Mouse (Mus musculus) ZHBTc4 (cell line): ENCODE measurements around the gene Gnai2.

Source experiments
- DNase-seq: peaks from one replicate; pipeline ENCODE4 v3.0.0-alpha.2; 2011; ENCODE audit warnings: low read depth, low spot score

The Gnai2 gene

DNA sequence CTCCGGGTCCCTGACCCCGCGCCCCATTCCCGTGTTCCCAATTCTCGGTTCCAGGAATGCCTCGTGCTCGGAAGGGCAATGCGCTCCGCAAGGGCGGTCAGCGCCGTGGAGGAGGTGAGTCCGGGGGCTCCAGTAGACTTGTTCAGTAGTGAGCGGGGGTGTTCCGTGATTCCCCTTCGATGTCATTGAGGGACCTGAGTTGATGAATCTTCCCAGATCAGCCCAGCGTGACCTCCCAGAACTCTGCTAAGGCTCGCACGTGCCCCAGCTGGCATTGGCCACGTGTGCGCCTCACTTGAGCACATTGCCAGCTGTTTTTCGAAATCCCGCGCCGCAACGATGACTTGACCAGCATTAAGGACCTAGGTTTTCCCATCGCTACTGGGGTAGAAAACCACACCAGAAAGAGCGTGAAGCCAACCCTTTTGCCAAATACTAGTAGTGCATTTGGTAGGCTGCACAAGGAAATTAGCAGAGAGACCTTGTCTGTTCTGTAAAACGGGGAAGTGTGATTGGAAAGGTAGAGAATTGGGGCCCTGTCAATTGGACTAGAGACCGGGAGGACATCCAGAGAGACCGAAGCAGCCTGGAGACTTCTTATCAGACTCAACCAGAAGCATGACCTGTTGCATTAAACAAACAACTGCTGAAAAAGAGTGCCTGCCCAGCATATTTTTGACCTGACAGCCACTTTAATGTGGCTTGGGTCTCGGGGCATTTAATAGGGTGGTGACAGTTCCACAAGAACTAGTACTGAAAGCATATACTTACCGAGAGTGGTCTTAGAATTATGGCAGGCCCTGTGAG lies 47.1 kb downstream of the Gnai2 start:
- DNase-seq, result no peak

DNA sequence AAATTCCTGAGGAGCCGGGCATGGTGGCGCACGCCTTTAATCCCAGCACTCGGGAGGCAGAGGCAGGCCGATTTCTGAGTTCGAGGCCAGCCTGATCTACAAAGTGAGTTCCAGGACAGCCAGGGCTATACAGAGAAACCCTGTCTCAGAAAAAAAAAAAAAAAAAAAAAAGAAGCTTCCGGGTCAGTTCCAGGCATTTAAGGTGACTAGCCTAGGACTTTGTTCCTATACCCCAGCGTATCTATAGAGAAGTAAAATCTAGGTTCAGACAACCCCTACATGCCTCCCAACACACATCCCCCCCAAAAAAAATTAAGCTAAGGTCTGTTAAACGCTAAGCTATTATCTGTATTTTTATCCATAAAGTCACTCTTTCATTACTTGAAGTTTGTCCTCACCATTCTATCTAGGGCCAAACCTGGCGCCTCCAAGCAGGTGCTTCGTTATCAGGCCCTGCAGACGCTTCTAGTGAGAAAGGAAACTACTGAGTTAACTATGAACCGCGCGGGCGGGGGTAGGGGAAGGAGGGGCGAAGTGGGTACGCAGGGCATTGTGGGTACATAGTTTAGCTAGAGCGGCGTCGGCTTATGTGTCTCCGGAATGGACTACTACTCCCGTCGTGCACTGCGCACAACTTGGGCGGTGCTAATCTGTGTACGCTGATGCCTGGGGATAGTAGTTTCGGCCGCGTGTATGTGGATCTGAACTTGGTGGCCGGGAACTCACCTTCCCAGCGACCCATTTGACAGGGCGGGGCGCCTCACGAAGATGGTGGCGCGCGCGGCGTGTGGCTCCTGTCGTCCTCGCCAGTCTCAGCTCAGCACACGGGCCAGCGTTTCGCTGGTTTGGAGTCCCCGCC lies 48.0 kb downstream of the Gnai2 start, which contains the start of gene Ifrd2:
Gene Ifrd2, plus strand, starts transcription at position 669 of the 859 bp plus-strand sequence.
- DNase-seq, result peak; percentile 99

DNA sequence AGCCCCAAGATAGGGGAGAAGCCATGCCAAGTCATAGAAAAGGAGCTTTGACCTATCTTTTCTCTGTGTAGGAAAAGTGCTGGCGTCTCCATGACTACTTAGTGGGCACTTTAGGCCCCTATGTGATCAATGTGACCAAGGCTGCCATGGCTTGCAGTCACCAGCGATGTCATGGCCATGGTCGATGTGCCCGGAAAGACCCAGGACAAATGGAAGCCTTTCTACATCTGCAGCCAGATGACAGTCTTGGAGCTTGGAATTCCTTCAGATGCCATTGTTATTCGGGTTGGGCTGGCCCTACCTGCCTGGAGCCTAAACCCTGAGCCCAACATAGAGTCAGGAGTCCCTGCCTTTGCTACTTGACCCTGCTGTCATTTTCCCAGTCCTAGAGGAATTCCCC lies 48.7 kb downstream of the Gnai2 start:
- DNase-seq, result peak; percentile 48

DNA sequence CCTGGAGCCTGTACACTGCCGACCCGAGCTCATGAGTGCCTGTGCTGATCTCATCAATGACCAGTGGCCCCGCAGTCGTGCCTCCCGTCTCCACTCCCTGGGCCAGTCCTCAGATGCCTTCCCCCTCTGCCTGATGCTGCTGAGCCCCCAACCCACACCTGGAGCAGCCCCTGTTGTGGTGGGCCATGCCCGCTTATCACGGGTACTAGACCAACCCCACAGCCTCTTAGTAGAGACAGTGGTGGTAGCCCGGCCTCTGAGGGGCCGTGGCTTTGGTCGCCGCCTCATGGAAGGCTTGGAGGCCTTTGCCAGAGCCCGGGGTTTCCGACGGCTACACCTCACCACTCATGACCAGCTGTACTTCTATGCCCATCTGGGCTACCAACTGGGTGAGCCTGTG lies 52.0 kb downstream of the Gnai2 start:
- DNase-seq, result no peak

DNA sequence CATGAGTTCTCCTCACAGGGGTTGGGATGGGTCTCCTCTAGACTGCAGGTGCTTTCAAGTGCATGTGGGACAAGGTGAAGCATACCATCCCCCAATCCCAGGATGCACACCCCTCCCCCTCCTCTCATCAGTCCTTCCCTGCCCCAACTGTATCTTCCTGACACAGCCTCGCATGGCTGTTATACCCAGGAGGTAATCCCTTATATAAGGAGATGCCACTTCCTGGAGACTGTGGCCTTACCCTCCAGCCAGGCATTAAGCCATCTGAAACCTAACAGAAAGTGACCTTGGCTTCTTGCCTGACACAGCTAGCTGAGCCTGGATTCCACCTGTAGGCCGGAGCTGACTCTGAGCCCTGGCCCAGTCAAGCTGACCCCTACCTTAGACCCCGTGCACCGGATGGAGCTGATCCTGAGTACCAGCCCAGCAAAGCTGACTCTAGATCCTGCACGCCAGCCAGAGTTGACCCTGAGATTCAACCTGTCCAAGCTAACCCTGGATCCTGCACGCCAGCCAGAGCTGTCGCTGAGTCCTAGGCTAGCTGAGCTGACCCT lies 52.6 kb downstream of the Gnai2 start:
- DNase-seq, result no peak

DNA sequence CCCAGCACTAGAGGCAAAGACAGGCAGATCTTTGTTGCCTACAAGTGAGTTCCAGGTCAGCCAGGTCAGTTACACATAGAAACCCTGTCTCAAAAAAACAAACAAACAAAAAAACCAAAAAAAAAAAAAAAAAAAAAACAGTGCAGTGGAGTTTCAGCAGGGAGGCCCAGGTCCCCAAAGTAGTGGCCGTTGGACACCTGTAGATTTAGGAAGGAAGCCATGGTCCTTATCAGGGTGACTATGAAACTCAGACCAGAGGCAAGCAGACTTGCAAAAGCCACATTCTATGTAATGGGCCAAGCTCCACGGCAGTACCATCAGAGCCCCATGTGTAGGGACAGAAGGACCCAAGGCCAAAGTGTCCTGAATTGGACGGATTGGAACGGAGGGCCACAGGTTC lies 53.6 kb downstream of the Gnai2 start:
- no peak for DNase-seq

DNA sequence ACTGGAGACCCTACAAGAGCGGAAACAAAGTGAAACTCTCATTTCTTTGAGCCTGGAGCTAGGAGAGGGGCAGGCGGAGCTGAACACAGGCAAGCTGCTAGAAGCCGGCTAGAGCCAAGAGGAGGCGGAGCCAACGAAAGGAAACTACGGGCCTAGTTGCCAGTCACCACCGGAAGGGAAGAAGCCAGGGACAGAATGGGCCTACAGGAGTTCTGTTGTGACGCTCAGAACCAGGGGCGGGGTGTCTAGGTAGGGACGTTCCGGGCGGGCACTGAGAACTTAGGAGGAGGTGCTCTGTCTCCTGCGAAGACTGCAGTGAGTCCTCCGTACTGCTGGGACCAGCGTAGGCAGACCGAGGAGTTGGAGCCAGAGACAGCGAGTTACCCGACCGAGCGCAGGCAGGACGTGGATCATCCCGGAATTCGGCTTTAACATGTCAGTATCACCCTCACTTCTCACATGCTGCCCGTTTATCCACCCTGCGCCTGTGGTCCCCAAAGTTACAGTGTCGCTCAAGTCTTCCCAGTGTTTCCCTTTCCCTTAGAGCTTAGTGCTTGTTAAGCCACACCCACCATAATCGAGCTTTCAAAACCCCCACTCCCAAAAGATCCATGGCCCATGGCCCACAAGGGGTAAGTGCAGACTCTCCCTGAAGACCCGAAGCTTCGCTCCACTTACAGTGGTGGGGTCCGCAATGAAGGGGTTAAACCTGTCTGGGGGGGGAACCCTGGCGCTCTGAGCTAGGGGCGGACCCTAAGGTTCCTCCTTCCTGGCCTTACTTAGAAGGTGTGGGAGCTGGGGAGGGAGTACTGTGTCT lies 54.5 kb downstream of the Gnai2 start, which contains the start of gene Hyal3:
Gene Hyal3, plus strand, starts transcription at position 318 of the 817 bp plus-strand sequence.
- peak; percentile 93 for DNase-seq

DNA sequence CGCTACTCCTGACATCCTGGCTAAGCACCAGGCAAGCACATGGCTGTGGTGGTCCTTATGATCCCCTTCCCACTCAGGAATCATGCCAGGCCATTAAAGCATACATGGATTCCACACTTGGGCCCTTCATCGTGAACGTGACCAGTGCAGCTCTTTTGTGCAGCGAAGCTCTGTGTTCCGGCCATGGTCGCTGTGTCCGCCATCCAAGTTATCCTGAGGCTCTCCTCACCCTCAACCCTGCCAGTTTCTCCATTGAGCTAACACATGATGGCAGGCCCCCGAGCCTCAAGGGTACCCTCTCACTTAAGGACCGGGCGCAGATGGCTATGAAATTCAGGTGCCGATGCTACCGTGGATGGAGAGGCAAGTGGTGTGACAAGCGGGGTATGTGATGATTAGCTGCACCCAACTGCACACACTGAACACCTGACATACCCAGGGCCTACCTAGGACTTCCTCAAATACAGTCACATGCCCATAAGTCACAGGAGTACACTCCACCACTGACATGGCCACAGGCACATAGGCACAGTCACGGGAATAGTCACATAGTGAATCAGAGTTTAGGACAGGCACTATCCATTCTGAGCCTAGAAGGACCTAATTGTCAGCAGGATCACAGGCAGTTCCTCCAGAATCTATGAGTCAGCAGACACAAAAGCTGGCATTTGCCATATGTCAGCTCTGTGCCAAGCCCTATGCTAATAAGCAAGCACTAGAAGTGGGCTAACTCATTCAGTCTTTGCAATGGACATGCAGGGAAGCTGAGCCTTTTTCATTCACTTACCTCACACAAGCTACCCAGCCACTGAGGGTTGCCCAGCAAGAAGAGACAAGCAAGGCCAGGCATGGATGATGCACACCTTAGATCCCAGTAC lies 55.9 kb downstream of the Gnai2 start:
- DNase-seq, result no peak

DNA sequence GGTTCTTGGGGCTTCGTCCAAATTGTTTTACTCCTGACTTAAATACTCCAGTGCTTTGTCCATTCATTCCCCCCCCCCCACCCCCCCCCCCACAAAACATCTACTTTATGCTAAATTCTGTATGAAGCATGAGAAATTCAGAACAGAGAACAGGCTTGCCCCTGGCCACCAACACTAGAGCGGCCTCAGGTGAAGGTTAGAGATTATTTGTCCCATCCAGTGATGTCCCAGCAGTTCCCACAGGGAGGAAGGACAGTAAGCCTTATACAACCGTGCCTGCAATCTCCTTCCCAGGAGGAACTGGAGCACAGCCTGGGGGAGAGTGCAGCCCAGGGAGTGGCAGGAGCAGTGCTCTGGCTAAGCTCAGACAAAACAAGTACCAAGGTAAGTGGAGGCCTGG lies 56.6 kb downstream of the Gnai2 start, which contains the start of gene Naa80:
Gene Naa80, plus strand, starts transcription at position 301 of the 400 bp plus-strand sequence.
- DNase-seq, result no peak

DNA sequence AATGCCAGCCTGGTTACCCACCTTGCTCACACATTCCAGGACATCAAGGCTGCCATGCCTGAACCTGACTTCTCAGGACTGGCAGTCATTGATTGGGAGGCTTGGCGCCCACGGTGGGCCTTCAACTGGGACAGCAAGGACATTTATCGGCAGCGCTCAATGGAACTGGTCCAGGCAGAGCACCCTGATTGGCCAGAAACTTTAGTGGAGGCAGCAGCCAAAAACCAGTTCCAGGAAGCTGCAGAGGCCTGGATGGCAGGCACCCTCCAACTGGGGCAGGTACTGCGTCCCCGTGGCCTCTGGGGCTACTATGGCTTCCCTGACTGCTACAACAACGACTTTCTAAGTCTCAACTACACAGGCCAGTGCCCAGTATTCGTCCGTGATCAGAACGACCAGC lies 57.3 kb downstream of the Gnai2 start:
- no peak for DNase-seq

DNA sequence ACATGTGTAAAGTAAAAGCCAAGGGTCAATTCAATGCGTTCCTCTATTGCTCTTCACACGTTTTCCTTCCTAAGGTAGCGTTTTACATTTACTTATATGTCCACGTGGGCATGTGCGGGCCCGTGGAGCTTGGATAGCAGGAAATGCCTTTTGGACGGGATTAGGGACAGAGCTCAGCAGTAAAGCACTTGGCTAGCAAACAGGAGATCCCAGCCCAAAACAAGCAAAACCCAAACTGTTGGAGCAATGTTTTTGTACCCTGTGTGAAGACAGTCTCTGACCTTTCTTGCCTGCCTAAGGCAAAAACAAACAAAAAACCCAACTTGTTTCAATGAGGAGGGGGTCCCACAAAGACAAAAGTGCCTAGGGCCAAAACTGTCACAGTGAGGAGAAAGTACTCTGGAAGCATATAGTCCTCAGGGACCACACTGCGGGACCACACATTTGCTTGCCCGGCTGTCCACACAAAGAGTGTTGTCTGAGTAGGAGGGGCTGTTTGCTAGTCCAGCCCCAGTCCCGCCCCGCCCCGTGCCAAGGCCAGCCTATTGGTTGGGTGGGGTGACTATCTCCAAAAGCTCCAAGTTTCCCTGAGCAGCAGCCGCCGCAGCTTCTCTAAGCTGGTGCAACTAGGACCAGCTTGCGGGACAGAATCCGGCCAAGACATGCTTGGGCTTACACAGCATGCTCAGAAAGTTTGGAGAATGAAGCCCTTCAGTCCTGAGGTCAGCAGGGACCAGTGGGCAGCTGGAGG lies 58.6 kb downstream of the Gnai2 start, which contains the start of gene Hyal1:
Gene Hyal1, plus strand, starts transcription at position 571 of the 751 bp plus-strand sequence.
- peak; percentile 96 for DNase-seq

DNA sequence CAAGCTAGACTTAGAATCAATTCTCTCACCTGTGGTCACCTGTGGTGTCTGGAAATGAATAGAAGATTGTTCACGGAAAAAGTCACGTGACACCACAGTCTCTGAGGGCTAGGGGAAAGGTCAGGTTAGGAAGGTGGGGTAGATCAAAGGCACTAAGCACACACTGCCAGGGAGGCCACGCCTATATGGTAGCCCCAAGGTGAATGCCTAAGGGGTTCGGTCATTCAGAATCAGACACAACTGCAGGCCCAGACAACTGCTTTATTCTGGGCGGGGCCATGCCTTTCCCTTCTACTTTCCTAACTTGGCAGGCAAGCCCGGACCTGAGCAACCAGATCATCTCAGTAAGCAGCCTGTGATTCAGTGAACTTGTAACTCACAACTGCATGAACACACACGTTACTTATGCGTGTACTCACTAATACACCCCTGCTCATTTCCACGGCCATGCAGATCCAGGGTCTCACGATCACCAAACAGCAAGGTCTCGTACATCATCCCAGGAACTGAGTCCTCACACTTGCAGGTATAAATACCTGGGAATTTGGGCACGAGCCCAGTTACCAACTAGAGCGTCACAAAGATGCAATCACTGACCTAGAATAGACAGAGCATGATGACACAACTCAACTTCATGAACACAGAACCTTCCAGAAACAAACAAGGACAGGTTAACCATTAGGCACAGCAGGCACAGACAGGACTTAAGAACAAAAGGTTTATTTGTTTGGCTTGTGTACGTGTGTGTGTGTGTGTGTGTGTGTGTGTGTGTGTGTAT lies 59.4 kb downstream of the Gnai2 start:
- DNase-seq, result peak; percentile 96

DNA sequence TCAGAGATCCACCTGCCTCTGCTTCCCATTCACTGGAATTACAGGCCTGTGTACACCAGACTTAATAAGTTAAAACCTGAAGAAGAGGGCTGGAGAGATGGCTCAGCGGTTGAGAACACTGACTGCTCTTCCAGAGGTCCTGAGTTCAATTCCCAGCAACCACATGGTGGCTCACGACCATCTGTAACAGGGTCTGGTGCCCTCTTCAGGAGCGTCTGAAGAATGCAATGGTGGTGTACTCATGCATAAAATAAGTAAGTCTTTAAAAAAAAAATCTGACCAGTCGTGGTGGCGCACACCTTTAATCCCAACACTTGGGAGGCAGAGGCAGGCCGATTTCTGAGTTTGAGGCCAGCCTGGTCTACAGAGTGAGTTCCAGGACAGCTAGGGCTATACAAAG lies 61.4 kb downstream of the Gnai2 start:
- peak; percentile 77 for DNase-seq

DNA sequence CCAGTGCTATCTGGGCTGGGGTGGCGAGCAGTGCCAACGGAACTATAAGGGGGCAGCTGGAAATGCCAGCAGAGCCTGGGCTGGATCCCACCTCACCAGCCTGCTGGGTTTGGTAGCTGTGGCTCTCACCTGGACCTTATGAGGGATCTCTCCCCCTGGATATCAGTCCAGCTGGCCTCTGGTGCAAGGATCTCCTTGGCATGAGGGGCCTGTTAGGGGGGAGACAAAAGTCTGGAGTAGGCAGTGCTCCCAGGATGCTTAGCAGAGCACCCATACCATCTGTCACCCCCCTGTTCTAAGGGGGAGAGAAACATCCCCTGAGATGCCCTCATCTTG lies 62.9 kb downstream of the Gnai2 start:
- no peak for DNase-seq

DNA sequence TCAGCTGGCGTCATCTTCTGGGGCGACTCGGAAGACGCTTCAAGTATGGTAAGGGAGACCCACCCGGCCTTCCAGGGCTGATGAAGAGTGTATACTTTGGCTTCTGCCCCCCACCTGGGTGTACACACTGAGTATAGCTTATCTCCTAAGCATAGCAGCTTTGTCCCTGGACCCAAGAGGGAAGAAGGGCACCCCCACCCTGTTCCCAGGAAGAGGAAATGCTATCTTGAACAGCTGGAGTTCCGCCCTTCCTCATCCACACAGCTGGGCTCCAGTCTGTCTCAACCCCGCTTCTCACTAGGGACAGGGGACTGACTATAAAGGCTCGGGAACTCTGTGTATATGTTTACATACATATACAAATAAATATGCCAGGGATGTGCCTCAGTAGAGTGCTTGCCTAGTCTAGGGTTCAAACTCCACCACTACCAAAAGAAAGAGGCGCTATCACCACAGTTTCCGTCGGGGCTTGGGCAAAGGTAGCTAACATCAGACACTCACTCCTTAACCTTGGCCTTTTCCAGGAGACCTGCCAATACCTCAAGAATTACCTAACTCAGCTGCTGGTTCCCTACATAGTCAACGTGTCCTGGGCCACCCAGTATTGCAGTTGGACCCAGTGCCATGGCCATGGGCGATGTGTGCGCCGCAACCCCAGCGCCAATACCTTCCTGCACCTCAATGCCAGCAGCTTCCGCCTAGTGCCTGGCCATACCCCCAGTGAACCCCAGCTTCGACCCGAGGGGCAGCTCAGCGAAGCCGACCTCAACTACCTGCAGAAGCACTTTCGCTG lies 63.4 kb downstream of the Gnai2 start:
- no peak for DNase-seq

DNA sequence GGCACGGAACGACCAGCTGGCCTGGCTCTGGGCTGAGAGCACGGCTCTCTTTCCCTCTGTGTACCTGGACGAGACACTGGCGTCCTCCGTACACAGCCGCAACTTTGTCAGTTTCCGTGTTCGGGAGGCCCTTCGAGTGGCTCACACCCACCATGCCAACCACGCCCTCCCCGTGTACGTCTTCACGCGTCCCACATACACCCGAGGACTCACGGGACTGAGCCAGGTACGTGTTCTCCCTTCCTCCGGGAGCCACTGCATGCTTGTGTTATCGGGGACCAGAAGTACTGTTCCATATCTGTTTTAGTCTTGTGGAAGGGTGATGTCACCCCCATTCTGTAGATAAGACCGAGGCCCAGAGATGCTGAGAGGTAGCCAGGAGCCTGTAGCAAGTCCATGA lies 64.3 kb downstream of the Gnai2 start:
- DNase-seq, result no peak

DNA sequence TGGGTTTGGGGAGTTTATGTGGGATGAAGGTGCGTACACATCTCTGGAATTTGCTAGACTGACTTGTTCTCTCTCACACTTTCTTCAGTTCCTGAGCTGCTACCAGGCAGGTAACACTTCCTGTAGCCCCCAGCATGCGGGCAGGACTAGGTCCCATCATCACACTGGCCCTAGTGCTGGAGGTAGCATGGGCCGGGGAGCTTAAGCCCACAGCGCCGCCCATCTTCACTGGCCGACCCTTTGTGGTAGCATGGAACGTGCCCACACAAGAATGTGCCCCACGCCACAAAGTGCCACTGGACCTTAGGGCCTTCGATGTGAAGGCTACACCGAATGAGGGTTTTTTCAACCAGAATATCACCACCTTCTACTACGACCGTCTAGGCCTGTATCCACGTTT lies 65.2 kb downstream of the Gnai2 start:
- no peak for DNase-seq

DNA sequence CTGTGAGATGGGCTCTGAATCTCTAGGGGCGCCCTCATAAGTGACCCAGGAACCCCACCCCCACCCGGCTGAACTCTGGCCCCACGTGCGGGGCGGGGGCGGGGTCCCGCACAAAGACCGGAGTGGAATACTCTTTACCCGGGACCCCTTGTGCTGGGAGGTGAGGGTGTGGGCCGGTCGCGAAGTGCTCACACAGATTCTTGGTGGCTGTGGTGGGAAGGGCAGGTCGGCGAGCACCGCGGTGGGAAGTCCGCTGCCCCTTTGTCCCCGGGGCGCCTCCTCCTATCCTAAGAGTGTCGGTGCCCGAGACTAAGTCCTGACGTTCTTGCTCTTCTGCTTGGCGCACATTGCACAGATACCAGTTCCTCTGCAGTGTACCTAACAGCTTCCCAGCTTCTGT lies 65.9 kb downstream of the Gnai2 start:
- no peak for DNase-seq
